Mouse (Mus musculus) kidney, embryonic 16.5 days (tissue): ENCODE measurements around the gene Capn11. TPM values are rescaled to one million over a fixed set of nuclear protein-coding genes. Genes with fewer than 3 reads are reported as not detected.

Experiments
- ATAC-seq: fragments of 200-750 bp; cut with Nextera tagmentation; 2 replicates; pipeline ENCODE4 v1.8.0; 2017; ENCODE audit warnings: moderate TSS enrichment; ENCODE audit not compliant: low FRiP score, low TSS enrichment
- H3K27ac ChIP-seq: fragments of 300-500 bp; sonication (generic); 2 replicates; pipeline ENCODE4 v1.5.1; 2014; ENCODE audit warnings: low read length
- H3K27me3 ChIP-seq: fragments of 300-500 bp; sonication (generic); 2 replicates; pipeline ENCODE4 v1.6.1; 2014; ENCODE audit warnings: low read length, control low read depth, mixed read lengths; ENCODE audit not compliant: insufficient read depth
- H3K36me3 ChIP-seq: fragments of 300-500 bp; sonication (generic); 2 replicates; pipeline ENCODE4 v1.6.1; 2014; ENCODE audit warnings: low read length, control low read depth, mixed read lengths; ENCODE audit not compliant: insufficient read depth
- H3K4me1 ChIP-seq: fragments of 300-500 bp; sonication (generic); 2 replicates; pipeline ENCODE4 v1.6.1; 2014; ENCODE audit warnings: low read length, control low read depth, mixed read lengths; ENCODE audit not compliant: insufficient read depth
- H3K4me2 ChIP-seq: fragments of 300-500 bp; sonication (generic); replicated peaks from 2 replicates; pipeline ENCODE4 v1.6.1; 2014; ENCODE audit warnings: low read depth, low read length
- H3K4me3 ChIP-seq: fragments of 300-500 bp; sonication (generic); 2 replicates; pipeline ENCODE4 v1.5.1; 2014; ENCODE audit warnings: mild to moderate bottlenecking, low read length
- H3K9ac ChIP-seq: fragments of 300-500 bp; sonication (generic); replicated peaks from 2 replicates; pipeline ENCODE4 v1.6.1; 2014; ENCODE audit warnings: low read length
- H3K9me3 ChIP-seq: fragments of 300-500 bp; sonication (generic); 2 replicates; pipeline ENCODE4 v1.6.1; 2016; ENCODE audit warnings: low read length, control low read depth
- WGBS: fragments of 180-500 bp; shearing (Covaris S2); extraction: QIAGEN DNeasy Blood & Tissue Kit; methylation state at CpG from one replicate; pipeline ENCODE4 v1.1.7; 2014; 5-methylcytosine and 5-hydroxymethylcytosine counted together
- polyA plus RNA-seq: library from polyadenylated mRNA; unstranded; fragments of >200 nt; fragmentation: Nextera tagmentation; extraction: Ambion mirVana; gene quantifications from 2 replicates; pipeline ENCODE4 v1.2.1, GENCODE M21; 2015

Capn11 gene
- polyA plus RNA-seq, 1 experiment from 2014 or later = 0.60 TPM

DNA sequence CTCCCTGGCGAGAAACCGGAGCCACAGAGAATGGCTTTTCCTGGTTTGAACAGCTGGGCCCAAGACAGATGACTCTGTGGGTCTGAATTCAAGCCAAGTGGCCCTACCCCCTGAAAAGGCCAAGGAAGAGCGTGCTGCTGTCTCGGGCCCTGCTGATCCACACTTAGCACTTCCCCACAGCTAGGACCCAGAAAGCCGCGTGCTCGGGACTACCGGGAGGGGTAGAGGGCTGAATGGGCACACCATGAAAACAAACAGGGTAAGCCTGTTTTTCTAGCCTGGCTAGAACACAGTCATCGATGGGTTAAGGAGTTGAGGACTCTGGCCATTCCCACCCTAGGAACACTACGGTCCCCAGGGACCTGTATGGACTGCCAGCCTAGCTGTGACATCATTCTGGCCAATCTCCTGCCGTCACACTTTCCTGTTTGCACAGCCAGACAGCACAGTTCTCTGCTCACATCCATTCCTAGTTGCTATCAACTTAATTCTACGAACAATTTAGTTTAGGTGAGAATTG lies 78.1 kb downstream of the Capn11 start:
- H3K9me3 ChIP-seq = no peaks in the 10 kb centered on the region
- H3K27ac ChIP-seq = peak overlapping the region; percentile 17
- no peak overlapping the region for H3K4me2 ChIP-seq
- 0 out of 2 replicates have a peak overlapping the region, but pooled peaks have one; percentile 23 for H3K9ac ChIP-seq
- H3K36me3 ChIP-seq = no peaks in the 10 kb centered on the region
- H3K4me1 ChIP-seq = peaks cover 31% of the 10 kb centered on the region
- H3K27me3 ChIP-seq = no peaks in the 10 kb centered on the region
- no peak overlapping the region for H3K4me3 ChIP-seq
- no peak for ATAC-seq
- 34% methylated on average over 12 of the region's 12 CpGs for WGBS

Other genes starting within 250 kb of the Capn11 start
- gene Cdc5l, start 225.6 kb downstream of the Capn11 start, polyA plus RNA-seq = 57.6 and 65.0 TPM in 2 replicates
- gene Spats1, start 183.9 kb downstream of the Capn11 start, polyA plus RNA-seq = 0.16 and 0.44 TPM in 2 replicates
- gene Aars2, start 152.5 kb downstream of the Capn11 start, polyA plus RNA-seq = 26.3 and 29.8 TPM in 2 replicates
- gene Tcte1, start 135.9 kb downstream of the Capn11 start, polyA plus RNA-seq = 0.63 and 0.81 TPM in 2 replicates
- gene Tmem151b, start 109.6 kb downstream of the Capn11 start, polyA plus RNA-seq = 3.5 and 3.8 TPM in 2 replicates
- gene Nfkbie, start 103.6 kb downstream of the Capn11 start, polyA plus RNA-seq = 5.9 and 6.4 TPM in 2 replicates
- gene Slc35b2, start 95.5 kb downstream of the Capn11 start, polyA plus RNA-seq = 159 and 170 TPM in 2 replicates
- gene Hsp90ab1, start 86.1 kb downstream of the Capn11 start, polyA plus RNA-seq = 1,922 and 2,030 TPM in 2 replicates
- 107 and 116 TPM in 2 replicates for gene Slc29a1, start 59.7 kb downstream of the Capn11 start, polyA plus RNA-seq
- 6.2 and 7.4 TPM in 2 replicates for gene Mymx, start 57.2 kb downstream of the Capn11 start, polyA plus RNA-seq
- 140 and 162 TPM in 2 replicates for gene Mrpl14, start 27.0 kb upstream of the Capn11 start, polyA plus RNA-seq
- 35.6 and 41.5 TPM in 2 replicates for gene Tmem63b, start 27.6 kb upstream of the Capn11 start, polyA plus RNA-seq
- not detected in 2 replicates for gene 1600014C23Rik, start 74.5 kb upstream of the Capn11 start, polyA plus RNA-seq